Mouse (Mus musculus): Measurements from ENCODE around the gene Abcc1. TPM values are rescaled to one million over a fixed set of nuclear protein-coding genes. Genes with fewer than 3 reads are reported as not detected.

Abcc1 gene
- total RNA-seq, 1 experiment from 2014 or later, result 41.4 TPM

DNA sequence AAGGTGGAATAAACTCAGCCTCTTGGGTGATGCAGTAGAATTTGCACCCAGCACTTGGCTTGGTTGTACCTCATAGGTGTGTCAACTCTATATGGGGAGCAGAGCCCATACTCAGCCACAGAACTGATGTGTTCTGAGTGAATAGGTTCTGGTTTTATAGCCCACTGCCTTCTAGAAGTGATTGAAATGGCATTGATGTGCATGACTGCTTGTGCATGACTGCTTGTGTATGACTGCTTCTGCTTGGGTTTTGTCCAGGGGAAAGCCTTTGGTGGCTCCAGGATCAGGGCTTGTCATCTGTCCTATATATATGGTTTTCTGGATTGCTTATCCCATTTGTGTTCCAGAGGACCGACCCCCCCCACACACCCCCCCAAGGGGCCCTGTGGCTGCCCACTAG, 74.2 kb downstream of the Abcc1 start:
- ATAC-seq (replicated peaks; ENCODE audit: low read depth, poor library complexity, severe bottlenecking), result no peak

DNA sequence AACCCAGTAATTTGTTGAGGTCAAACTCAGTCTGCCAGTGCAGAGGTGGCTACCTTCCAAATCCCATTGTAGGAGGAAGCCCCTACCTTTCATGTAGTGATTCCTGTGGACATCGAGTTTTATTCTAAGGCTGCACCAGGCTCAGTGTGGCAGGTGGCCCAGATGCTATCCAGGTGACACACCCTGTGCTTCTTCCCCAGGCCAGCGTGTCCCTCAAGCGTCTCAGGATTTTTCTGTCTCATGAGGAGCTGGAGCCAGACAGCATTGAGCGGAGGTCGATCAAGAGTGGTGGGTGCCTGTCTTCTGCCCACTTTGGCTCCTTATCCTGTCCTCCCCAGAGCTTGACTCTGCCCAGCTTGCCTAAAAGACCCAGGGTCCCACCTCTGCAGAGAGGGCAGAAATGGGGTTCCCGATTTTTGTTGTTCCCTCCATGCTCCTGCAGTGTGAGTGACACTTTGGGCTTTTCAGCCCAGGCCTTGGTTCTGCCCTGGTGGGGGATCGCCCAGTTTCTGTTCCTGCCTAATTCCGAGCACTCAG, 76.2 kb downstream of the Abcc1 start:
- ATAC-seq (replicated peaks; ENCODE audit: low read depth, poor library complexity, severe bottlenecking), result no peak

DNA sequence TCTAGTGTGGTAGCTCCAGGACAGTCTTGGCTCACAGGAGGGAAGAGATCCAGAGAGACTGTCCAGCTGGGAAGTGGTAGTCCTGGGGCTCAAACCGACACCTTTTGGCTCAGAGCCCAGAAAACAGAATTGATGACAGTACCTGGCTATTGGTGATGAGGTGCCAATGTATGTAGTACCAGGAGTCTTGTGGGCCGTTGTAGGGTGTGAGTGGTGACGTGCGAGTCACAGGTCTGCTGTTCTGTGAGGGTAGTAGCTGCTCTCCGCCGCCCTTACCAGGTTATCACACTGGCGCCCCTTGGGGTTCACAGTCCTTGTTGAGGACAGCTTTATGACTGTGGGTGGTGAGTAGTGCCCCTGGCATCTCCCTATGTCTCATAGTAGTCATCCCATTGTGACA, 77.2 kb downstream of the Abcc1 start:
- ATAC-seq (replicated peaks; ENCODE audit: low read depth, poor library complexity, severe bottlenecking), result 0 out of 2 replicates have a peak, but pooled peaks have one; percentile 3

DNA sequence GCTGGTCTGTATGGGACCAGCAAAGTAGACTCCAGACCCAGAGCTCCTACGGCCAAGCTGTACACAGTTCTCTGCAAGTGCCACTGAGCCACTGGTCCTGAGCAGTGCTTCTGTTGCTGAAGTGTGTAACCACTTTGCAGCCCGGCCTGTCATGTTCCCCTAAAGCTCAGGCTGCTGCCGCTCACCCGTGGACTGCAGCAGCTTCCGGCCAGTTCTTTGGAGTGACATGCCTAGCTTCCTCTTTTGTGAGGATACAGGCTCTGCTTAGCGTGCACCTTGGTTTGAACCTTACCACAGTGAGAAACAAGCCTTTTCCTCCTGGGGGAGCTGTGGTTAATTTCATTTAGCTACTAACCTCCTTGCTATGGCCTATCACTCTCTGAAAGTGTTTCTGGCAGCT, 77.7 kb downstream of the Abcc1 start:
- peak; percentile 99 for ATAC-seq (replicated peaks; ENCODE audit: low read depth, poor library complexity, severe bottlenecking)

DNA sequence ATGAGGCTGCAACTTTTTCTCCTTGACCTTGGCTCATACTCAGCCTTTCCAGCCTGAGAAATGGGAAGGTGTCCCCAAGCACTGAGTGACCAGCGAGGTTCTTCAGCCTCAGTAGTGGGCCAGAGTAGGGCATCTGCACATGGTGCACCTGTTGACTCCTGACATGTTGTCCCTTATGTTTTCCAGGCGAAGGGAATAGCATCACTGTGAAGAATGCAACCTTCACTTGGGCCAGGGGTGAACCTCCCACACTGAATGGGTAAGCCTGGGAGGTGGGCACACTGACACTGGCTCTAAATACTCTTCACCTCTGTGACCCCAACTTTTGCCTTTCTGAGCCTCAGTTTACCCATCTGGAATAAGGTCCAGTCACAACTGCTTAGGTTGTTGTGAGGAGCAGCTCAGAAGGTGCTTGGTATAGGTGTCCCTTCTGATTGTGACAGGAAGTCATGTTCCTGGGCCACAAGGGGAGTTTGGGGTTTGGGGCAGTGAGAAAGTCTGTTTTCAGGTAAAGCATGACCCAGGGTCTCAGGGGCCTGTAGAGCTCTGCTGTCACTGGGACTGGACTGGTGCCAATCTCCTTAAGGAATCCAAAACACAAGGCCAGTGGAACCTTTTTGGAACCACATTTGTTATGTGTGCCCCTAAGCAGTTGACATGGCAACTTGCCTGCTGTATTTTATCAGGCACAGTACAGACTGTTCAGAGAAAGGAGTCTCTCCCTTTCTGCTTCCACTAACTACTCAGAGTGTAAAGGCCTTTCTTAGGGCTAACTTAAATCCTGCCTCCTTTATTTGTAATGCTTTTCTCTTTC, 78.7 kb downstream of the Abcc1 start:
- ATAC-seq (replicated peaks; ENCODE audit: low read depth, poor library complexity, severe bottlenecking), result 0 out of 2 replicates have a peak, but pooled peaks have one; percentile 6

DNA sequence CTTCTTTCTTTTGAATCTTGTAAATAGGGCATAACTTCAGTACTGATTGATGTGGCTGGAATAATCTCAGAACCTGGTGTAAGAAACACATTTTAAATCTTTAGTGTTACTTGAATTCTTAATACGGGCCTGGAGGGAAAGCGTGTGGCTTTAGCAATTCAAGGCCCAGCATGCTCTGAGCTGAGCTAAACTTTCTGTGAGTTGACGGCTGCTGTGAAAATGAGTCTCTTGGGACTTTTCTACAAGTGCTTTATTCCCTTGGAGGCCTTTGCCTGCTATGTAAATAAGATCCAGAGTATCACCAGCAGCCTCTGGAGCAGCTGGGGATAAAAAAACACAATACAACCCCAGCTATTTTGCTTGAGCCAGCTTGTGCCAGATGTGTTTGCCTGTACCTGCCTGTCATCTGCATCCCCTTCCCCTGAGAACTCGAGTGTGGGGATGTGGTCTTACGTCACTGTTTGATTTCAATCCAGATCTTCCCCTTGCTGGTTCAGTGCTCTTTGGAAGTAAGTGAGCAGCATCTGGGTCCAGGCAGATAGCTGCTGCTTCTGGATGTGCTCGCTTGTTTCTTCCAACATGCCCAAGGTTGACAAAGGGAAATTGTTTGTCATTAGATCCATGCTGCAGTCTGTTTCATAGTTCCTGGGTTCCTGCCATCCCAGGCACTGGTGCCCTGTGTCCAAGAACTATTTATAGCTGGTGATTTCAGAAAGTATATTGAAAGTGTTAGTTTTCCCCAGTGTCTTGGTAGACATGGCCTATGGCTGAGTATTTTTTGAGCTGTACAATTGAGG, 82.9 kb downstream of the Abcc1 start:
- ATAC-seq (replicated peaks; ENCODE audit: low read depth, poor library complexity, severe bottlenecking), result no peak

DNA sequence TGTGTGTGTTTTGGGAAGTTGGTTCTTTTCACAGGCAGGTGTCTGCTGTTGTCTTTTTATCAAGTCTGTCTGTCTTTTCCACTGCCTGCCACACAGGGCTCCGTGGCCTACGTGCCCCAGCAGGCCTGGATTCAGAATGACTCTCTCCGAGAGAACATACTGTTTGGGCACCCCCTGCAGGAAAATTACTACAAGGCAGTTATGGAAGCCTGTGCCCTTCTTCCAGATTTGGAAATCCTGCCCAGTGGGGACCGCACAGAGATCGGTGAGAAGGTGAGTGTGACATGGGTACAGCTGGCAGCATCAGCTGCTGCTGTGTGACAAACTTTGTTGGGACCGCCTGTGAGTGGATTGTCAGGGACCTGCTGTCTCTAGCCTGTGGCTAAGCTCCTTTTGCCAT, 83.8 kb downstream of the Abcc1 start:
- no peak for ATAC-seq (replicated peaks; ENCODE audit: low read depth, poor library complexity, severe bottlenecking)

DNA sequence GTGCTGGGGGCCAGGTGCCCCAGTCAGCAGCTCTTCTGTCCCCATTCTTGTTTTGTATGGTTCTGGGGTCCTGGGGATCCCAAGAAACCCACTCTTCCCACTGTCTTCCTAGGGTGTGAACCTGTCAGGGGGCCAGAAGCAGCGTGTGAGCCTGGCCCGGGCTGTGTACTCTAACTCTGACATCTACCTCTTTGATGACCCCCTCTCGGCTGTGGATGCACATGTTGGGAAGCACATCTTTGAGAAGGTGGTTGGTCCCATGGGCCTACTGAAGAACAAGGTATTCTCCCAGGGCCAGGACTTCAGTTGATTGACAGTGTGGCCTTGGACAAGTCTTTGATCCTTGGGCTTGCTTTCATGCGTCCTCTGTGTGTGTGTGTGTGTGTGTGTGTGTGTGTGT, 86.0 kb downstream of the Abcc1 start:
- no peak for ATAC-seq (replicated peaks; ENCODE audit: low read depth, poor library complexity, severe bottlenecking)

DNA sequence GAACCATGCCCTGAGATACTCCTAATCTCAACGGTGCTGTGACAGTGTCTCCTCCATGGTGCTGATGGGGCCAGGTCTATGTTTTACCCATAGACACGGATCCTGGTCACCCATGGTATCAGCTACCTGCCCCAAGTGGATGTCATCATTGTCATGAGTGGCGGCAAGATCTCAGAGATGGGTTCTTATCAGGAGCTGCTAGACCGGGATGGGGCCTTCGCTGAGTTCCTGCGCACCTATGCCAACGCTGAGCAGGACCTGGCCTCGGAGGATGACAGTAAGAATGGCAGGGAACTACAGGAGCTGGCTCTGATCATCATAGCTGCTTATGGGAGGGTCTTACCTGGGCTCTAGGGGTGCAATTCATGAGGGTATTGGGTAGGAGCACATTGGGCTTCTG, 86.9 kb downstream of the Abcc1 start:
- ATAC-seq (replicated peaks; ENCODE audit: low read depth, poor library complexity, severe bottlenecking), result no peak

DNA sequence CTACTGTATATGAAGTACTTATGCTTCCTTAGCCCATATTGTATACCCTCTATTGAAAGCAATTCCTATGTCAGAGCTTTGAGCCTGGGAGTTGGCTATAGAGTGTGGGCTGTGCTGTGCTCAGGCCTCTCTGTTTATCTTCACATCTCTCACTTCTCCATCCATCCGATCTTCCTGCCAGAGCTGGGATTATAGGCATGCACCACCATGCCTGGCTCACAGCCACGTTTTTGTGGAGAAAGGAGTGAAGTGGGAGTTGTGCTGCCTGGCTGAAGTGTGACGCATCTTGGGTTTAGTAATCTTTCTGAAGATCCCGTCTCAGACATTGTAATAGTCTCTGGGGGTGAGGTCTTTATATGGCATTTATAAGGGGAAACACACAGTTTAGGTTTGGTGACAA, 88.5 kb downstream of the Abcc1 start:
- no peak for ATAC-seq (replicated peaks; ENCODE audit: low read depth, poor library complexity, severe bottlenecking)

DNA sequence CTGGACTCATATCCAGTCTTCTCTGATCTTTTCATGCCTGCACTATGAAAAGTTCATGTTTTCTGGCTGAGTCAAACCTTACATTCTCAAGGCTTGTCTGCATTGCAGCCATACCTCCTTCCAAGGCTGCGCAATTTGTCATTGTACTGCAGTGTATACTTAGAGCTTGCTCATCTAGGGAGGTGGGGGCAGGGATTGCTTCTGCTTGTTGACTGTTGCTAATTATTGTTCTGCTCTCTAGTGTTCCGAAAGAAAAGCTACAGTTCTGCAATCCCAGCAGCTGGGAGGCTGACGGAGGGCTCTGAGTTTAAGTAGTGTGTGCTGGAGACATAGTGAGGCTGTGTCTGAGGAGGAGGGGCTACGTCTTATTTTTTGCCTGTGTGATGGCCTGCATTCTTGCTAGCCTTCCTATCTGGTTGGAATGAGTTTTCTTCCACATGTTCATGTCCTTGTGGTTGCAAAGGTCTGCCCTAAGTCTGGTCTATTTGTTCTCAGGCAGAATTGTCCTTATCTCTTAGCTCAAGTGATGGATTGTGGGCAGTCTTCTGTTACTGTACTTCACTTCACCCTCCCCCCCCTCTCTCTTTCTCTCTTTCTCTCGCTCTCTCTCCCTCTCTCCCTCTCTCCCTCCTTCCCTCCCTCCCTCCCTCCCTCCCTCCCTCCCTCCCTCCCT, 90.2 kb downstream of the Abcc1 start:
- ATAC-seq (replicated peaks; ENCODE audit: low read depth, poor library complexity, severe bottlenecking), result 0 out of 2 replicates have a peak, but pooled peaks have one; percentile 16

DNA sequence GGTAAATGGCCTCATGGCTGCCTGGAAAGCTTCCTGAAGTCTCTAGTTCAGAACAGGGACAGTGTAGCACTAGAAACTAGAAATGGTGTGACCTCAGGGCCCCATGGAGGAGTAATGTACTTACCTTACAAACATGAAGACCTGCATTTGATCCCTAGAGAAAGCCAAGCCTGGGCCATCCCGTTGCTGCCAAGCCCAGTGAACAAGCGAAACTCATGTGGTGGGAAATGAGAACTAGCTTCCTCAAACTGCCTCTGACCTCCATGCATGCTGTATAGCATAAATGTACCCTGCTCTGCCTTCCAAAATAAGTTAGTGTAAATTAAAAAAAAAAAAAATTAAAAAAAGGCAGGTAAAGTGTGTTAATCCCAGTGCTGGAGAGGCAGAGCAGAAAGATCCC, 101.2 kb downstream of the Abcc1 start:
- ATAC-seq (replicated peaks; ENCODE audit: low read depth, poor library complexity, severe bottlenecking), result peak; percentile 65; the same call in 1 of the 2 replicates

DNA sequence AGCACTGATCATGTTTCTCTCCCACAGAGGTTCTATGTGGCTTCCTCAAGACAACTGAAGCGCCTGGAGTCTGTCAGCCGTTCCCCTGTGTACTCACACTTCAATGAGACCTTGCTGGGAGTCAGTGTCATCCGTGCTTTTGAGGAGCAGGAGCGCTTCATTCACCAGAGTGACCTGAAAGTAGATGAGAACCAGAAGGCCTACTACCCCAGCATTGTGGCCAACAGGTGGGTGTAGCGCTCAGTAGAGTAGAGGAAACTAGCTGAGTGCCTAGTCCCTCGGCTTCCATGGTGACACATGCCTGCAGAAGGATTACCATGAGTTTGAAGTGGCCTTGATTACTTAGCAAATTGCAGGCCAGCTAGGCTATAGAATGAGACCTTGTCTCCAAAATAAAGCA, 103.7 kb downstream of the Abcc1 start:
- no peak for ATAC-seq (replicated peaks; ENCODE audit: low read depth, poor library complexity, severe bottlenecking)

DNA sequence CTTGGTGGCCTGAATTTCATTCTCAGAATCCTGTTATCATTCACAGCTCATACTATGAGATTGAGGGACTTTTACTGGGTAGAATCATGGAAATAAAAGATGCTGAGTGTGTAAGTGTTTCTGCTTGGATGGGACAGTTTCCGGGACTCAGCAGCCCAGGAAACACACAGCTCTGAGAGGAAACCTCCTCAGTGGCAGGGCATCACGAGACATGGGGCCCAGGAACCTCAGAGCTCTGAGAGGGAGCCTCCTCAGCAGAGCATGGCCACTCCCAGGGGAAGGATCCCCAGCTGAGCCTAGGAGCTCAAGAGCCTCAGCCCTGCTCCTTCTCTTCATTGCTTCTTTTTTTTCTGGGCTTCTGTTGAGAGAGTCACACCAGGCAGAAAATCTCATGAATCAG, 107.0 kb downstream of the Abcc1 start:
- ATAC-seq (replicated peaks; ENCODE audit: low read depth, poor library complexity, severe bottlenecking), result no peak

DNA sequence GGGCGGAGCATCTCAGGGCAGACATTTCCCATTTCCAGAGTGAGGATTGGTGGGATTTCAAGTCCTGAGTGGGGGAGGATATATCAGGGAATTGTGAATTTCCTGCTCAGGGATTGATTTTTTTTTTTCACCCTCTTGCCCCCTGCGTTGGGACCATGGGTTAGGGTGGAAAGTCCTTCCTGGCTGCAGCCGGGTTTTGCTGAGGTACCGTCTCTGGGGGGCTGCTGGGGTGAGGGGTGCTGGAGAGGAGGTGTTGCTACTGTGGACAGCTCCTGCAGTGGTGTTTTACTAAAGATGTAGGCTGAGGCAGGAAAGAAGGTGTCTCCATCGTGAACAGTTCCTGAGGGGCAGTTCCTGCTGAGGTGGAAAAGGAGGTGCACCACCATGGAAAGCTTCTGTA, 107.5 kb downstream of the Abcc1 start:
- no peak for ATAC-seq (replicated peaks; ENCODE audit: low read depth, poor library complexity, severe bottlenecking)

DNA sequence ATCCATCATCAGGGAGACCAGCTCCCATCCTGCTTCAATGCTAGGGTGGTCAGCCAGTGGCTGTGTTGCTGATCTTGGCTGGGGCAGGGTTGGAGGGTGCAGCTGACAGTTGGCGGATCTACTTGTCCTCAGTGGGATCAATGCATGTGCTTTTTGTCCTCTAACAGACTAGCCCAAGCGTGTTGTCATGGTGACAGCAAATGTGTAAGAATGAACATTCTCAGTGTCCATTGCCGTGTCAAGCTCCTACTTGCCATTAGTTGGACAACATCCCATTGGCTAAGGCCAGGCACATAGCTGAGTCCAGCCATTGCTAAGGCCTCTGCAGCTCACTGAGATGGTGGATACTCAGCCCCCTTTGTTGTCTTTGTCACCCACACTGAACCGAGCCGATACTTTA, 110.8 kb downstream of the Abcc1 start:
- ATAC-seq (replicated peaks; ENCODE audit: low read depth, poor library complexity, severe bottlenecking), result no peak

DNA sequence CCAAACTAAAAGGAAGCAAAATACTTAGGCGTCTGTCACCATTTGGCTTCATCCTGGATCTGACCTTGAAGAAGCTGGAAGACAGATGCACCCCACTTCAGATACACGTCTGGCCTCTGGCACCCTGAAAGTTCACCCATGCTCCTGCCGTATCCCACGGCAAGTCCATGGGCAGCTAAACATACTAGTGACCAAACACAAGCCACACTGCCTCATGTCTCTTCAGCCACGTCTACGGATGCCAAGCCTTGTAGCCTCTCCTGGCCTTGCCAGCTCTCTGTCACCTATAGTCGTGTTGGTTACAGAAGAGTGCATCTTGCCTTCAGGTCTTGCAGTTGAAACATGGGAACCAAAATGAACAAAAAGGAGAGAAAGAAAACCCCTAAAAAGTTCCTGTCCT, 112.3 kb downstream of the Abcc1 start:
- no peak for ATAC-seq (replicated peaks; ENCODE audit: low read depth, poor library complexity, severe bottlenecking)

DNA sequence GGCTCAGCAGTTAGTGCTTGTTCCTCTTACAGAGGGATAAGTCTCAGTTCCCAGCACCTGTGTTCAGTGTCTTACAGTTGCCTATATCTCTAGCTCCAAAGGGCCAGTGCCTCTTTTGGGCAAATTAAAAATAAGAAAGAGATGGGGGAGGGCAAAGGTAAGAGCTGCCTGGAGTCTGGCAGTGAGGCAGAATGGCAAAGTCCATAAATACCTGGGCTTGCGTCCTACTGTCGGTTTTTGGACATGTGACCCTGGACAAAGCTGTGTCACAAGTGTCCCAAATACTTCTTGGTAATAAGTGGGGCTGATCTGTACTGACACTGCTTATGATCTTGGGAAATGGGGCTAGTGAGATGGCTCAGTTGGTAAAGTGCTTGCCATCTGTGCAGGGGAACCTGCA, 113.6 kb downstream of the Abcc1 start:
- no peak for ATAC-seq (replicated peaks; ENCODE audit: low read depth, poor library complexity, severe bottlenecking)

DNA sequence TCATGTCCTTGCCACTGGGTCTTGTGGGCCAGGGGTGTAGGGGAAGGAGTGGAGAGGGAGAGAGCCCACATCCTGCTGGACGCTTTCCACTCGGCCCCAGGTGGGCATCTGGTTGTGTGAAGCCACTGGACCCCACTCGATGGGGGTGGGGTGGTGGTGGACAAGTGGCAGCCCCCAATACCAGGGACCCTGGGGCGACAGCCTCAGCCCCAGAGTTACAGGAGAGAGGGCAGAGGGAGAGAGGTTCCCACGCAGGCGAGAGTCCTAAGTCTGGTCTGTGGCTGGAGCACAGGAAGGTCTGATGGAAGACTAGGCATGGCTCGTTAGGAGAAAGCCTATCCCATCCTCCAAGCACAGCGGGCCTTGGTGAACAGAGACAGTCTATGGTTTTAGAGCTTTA, 114.7 kb downstream of the Abcc1 start:
- no peak for ATAC-seq (replicated peaks; ENCODE audit: low read depth, poor library complexity, severe bottlenecking)

DNA sequence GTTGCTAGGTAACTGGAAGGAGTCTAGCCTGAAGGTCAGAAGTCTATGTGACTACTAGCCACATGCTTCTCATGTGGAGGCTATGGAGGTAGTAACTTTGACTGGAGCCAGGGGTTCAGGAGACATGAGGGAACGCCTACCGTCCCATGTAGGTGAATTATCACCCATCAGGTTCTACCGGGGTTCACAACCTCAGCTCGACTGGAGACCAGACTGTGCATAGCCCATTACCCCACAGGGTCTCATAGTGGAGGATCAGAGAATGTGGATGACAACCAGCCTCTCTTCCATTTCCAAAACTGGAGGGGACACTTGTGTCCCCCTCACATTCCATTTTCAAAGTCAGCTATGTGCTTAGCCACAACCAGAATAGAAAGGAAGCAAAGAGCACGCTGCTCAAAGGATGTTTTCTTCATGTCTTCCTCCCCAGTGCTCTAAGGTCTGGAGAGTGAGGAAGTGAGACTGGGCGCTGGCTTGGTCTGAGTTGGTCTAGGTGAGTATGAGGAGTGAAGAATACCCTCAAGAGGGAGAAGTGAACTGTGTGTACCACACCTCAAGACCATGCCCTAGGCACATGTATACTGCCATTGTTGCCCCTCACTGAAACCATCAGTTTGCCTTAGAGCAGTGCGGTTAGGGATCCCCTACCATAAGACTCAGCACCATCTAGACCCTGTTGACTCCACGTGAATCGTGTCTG, 115.5 kb downstream of the Abcc1 start:
- peak; percentile 38; the same call in 1 of the 2 replicates for ATAC-seq (replicated peaks; ENCODE audit: low read depth, poor library complexity, severe bottlenecking)

Data from common myeloid progenitor, adult 5-6 weeks (primary cell).